Mouse (Mus musculus): ENCODE data around the gene Rpl7l1.
"Not testable (repeated sequence)": the region's sequence is repeated elsewhere in the genome, so short reads cannot be mapped to it uniquely, and the experiment has no call there.

The Rpl7l1 gene

GRCm38 (mm10) chr17:46775070-46775469, 7.4 kb downstream of the Rpl7l1 start:
- in situ Hi-C loops (cut with MboI): no loop called here

GRCm38 (mm10) chr17:46774131-46774472, 8.4 kb downstream of the Rpl7l1 start:
- in situ Hi-C loops (cut with MboI): no loop called here

- in situ Hi-C loops (cut with MboI): no loop called here
Measured at GRCm38 (mm10) chr17:46773278-46774130, 9.0 kb downstream of the Rpl7l1 start.

GRCm38 (mm10) chr17:46772404-46773277, 9.8 kb downstream of the Rpl7l1 start, which contains the start of gene 2310039H08Rik:
TSS of gene 2310039H08Rik (plus strand) at chr17:46772635.
- in situ Hi-C loops (cut with MboI): no loop called here

GRCm38 (mm10) chr17:46772038-46772403, 10.5 kb downstream of the Rpl7l1 start:
- in situ Hi-C loops (cut with MboI): no loop called here

- in situ Hi-C loops (cut with MboI): no loop called here
Measured at GRCm38 (mm10) chr17:46771616-46772015, 10.9 kb downstream of the Rpl7l1 start.

GRCm38 (mm10) chr17:46771025-46771424, 11.4 kb downstream of the Rpl7l1 start:
- in situ Hi-C loops (cut with MboI): no loop called here

- in situ Hi-C loops (cut with MboI): no loop called here
Measured at GRCm38 (mm10) chr17:46770546-46770945, 11.9 kb downstream of the Rpl7l1 start.

GRCm38 (mm10) chr17:46767868-46768267, 14.6 kb downstream of the Rpl7l1 start:
- in situ Hi-C loops (cut with MboI): no loop called here

- in situ Hi-C loops (cut with MboI): not testable (repeated sequence)
Measured at GRCm38 (mm10) chr17:46764916-46765315, 17.6 kb downstream of the Rpl7l1 start.

GRCm38 (mm10) chr17:46763544-46763943, 18.9 kb downstream of the Rpl7l1 start, which contains the start of gene Ptcra:
TSS of gene Ptcra (minus strand) at chr17:46763712.
- in situ Hi-C loops (cut with MboI): no loop called here

- in situ Hi-C loops (cut with MboI): no loop called here
Measured at GRCm38 (mm10) chr17:46758753-46759152, 23.7 kb downstream of the Rpl7l1 start.

- in situ Hi-C loops (cut with MboI): no loop called here
Measured at GRCm38 (mm10) chr17:46751794-46752556, 30.5 kb downstream of the Rpl7l1 start, which contains the start of gene Cnpy3. TSS of gene Cnpy3 (minus strand) at chr17:46752214.

GRCm38 (mm10) chr17:46751056-46751793, 31.2 kb downstream of the Rpl7l1 start:
- in situ Hi-C loops (cut with MboI): no loop called here

- in situ Hi-C loops (cut with MboI): no loop called here
Measured at GRCm38 (mm10) chr17:46750580-46750979, 31.9 kb downstream of the Rpl7l1 start.

- in situ Hi-C loops (cut with MboI): no loop called here
Measured at GRCm38 (mm10) chr17:46749282-46749681, 33.2 kb downstream of the Rpl7l1 start.

- in situ Hi-C loops (cut with MboI): no loop called here
Measured at GRCm38 (mm10) chr17:46747806-46748205, 34.7 kb downstream of the Rpl7l1 start.

- in situ Hi-C loops (cut with MboI): no loop called here
Measured at GRCm38 (mm10) chr17:46747234-46747633, 35.2 kb downstream of the Rpl7l1 start.

- in situ Hi-C loops (cut with MboI): no loop called here
Measured at GRCm38 (mm10) chr17:46745506-46745905, 37.0 kb downstream of the Rpl7l1 start.

GRCm38 (mm10) chr17:46742986-46743385, 39.5 kb downstream of the Rpl7l1 start:
- in situ Hi-C loops (cut with MboI): no loop called here

- in situ Hi-C loops (cut with MboI): no loop called here
Measured at GRCm38 (mm10) chr17:46741305-46741704, 41.2 kb downstream of the Rpl7l1 start.
